Mouse (Mus musculus): ENCODE measurements around the gene Dnajc2. TPM values are rescaled to one million over a fixed set of nuclear protein-coding genes. Genes with fewer than 3 reads are reported as not detected.

Dnajc2 gene
- 48.4 and 49.2 TPM in 2 replicates for polyA plus RNA-seq (2014; fragmentation: Nextera tagmentation; extraction: Ambion mirVana)

GRCm38 (mm10) chr5:21785053-21785452 is at the start of gene Dnajc2, which contains the start of gene Psmc2:
Dnajc2 (minus strand) TSS chr5:21785251.
Psmc2 (plus strand) TSS chr5:21785283.
- H3K9ac ChIP-seq (ENCODE audit: low read length): peak within 1 kb of the TSS; percentile 93
- under 1% methylated on average over 34 of the region's 37 CpGs for WGBS

DNA sequence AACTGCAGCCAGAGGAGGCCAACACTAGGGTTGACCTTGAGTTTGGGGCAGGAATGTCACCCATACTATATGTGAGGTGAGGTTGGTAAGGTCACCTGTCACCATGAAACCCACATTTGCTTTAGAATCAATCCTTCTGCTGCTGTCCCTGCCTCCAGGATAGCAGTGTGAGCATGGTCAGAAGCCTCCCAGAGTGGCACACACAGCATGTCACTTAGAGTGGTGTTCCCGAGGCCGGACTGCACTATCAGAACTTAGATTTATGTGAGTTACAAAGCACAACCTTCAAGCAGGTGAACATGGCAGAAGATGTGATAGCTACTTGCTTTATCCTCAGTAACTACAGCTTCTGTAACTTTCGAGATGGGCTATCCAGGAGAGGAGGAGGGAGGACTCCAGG is 46.7 kb upstream of the Dnajc2 start:
- Histone ChIP-seq H3K4me3 (ENCODE audit: control insufficient read depth in 1 of 2, insufficient read depth in 1 of 2, low read depth in 1 of 2, low read length in 2 of 2) (no peak overlapping the region), H3K9me3 (ENCODE audit: control insufficient read depth, low read length) (no peaks in the 10 kb centered on the region), H3K27ac (replicated peaks in 1 of 2; ENCODE audit: control insufficient read depth in 1 of 2, insufficient read depth in 1 of 2, low read depth in 2 of 2, low read length in 2 of 2) (no peak overlapping the region), H3K36me3 (ENCODE audit: control insufficient read depth, insufficient read depth, low read length) (no peaks in the 10 kb centered on the region), H3K4me2 (ENCODE audit: low read length) (no peak overlapping the region), H3K4me1 (ENCODE audit: control insufficient read depth in 2 of 2, insufficient read depth in 2 of 2, low read length in 2 of 2) (no peaks in the 10 kb centered on the region), H3K27me3 (ENCODE audit: control insufficient read depth, insufficient read depth, low read length) (no peaks in the 10 kb centered on the region), H3K9ac (ENCODE audit: low read length) (no peak overlapping the region)
- WGBS: 73% methylated on average over 3 of the region's 3 CpGs
- no peak for ATAC-seq (ENCODE audit: insufficient number of reproducible peaks, insufficient read depth, low FRiP score, low read depth)

More at GRCm38 (mm10) chr5:21785053-21785452, at the start of gene Dnajc2, which contains the start of gene Psmc2:
- H3K27ac ChIP-seq (replicated peaks in 1 of 2; ENCODE audit: control insufficient read depth in 1 of 2, insufficient read depth in 1 of 2, low read depth in 2 of 2, low read length in 2 of 2): peak within 1 kb of the TSS; percentile 25 to 85; a peak in 3 of 4 replicates
- peak within 1 kb of the TSS; percentile 88 for H3K4me2 ChIP-seq (ENCODE audit: low read length)
- peaks cover 44% of the 10 kb centered on the region for H3K36me3 ChIP-seq (ENCODE audit: control insufficient read depth, insufficient read depth, low read length)
- peak within 1 kb of the TSS; percentile 90 to 94 for H3K4me3 ChIP-seq (ENCODE audit: control insufficient read depth in 1 of 2, insufficient read depth in 1 of 2, low read depth in 1 of 2, low read length in 2 of 2)
- H3K27me3 ChIP-seq (ENCODE audit: control insufficient read depth, insufficient read depth, low read length): no peaks in the 10 kb centered on the region
- peak; percentile 90 for ATAC-seq (ENCODE audit: insufficient number of reproducible peaks, insufficient read depth, low FRiP score, low read depth)
- H3K9me3 ChIP-seq (ENCODE audit: control insufficient read depth, low read length): no peaks in the 10 kb centered on the region
- peaks cover 0 to 19% of the 10 kb centered on the region in 2 experiments; a peak in 2 of 4 replicates for H3K4me1 ChIP-seq (ENCODE audit: control insufficient read depth in 2 of 2, insufficient read depth in 2 of 2, low read length in 2 of 2)

DNA sequence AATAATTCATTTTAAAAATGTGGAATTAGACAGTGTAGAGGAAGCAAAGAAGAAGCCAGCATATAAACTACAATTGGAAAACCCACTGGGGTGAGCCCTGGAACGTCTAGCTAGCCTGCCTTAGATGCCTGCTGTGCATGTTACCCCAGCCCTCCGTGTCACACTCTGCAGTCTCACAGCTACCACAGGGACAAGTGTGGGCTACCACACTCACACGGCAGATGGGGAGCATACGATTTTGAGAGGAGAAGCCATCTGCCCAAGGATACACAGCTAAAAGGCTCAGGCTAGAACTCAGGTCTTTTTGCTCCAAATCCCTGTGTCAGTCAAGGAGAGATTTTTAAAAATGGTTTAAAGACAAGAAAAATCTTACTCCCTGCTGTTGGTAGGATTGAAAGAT is 43.8 kb upstream of the Dnajc2 start:
- whole genome bisulfite sequencing: 45% methylated on average over 4 of the region's 4 CpGs
- Histone ChIP-seq H3K9me3 (ENCODE audit: control insufficient read depth, low read length) (no peaks in the 10 kb centered on the region), H3K36me3 (ENCODE audit: control insufficient read depth, insufficient read depth, low read length) (no peaks in the 10 kb centered on the region), H3K4me3 (ENCODE audit: control insufficient read depth in 1 of 2, insufficient read depth in 1 of 2, low read depth in 1 of 2, low read length in 2 of 2) (no peak overlapping the region), H3K4me1 (ENCODE audit: control insufficient read depth in 2 of 2, insufficient read depth in 2 of 2, low read length in 2 of 2) (no peaks in the 10 kb centered on the region), H3K27ac (replicated peaks in 1 of 2; ENCODE audit: control insufficient read depth in 1 of 2, insufficient read depth in 1 of 2, low read depth in 2 of 2, low read length in 2 of 2) (no peak overlapping the region), H3K27me3 (ENCODE audit: control insufficient read depth, insufficient read depth, low read length) (no peaks in the 10 kb centered on the region), H3K9ac (ENCODE audit: low read length) (no peak overlapping the region), H3K4me2 (ENCODE audit: low read length) (no peak overlapping the region)
- ATAC-seq (ENCODE audit: insufficient number of reproducible peaks, insufficient read depth, low FRiP score, low read depth): no peak

DNA sequence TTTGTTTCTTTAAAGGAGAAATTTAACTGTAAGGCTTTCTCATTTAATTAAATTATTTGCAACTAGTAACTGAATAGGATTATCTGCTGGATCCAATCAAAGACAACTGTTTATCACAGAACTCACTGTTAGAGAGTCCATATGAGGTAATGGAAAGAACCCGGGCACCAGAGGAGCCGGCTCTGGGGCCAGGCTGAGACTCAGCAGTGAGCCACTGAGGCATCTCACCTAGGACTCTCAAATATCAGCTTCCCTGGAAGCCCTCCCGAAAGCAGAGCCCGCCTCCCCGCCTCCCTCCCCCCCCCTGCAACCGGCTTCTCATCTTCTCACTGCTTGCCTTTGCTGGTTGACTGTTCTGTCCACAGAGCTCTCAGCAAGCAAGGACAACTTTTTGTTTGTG is 42.6 kb upstream of the Dnajc2 start:
- Histone ChIP-seq H3K9me3 (ENCODE audit: control insufficient read depth, low read length) (no peaks in the 10 kb centered on the region), H3K4me2 (ENCODE audit: low read length) (no peak overlapping the region), H3K36me3 (ENCODE audit: control insufficient read depth, insufficient read depth, low read length) (no peaks in the 10 kb centered on the region), H3K9ac (ENCODE audit: low read length) (no peak overlapping the region), H3K27me3 (ENCODE audit: control insufficient read depth, insufficient read depth, low read length) (no peaks in the 10 kb centered on the region), H3K4me1 (ENCODE audit: control insufficient read depth in 2 of 2, insufficient read depth in 2 of 2, low read length in 2 of 2) (no peaks in the 10 kb centered on the region), H3K4me3 (ENCODE audit: control insufficient read depth in 1 of 2, insufficient read depth in 1 of 2, low read depth in 1 of 2, low read length in 2 of 2) (no peak overlapping the region), H3K27ac (replicated peaks in 1 of 2; ENCODE audit: control insufficient read depth in 1 of 2, insufficient read depth in 1 of 2, low read depth in 2 of 2, low read length in 2 of 2) (no peak overlapping the region)
- ATAC-seq (ENCODE audit: insufficient number of reproducible peaks, insufficient read depth, low FRiP score, low read depth): no peak
- 0% methylated on average over 5 of the region's 6 CpGs for WGBS

DNA sequence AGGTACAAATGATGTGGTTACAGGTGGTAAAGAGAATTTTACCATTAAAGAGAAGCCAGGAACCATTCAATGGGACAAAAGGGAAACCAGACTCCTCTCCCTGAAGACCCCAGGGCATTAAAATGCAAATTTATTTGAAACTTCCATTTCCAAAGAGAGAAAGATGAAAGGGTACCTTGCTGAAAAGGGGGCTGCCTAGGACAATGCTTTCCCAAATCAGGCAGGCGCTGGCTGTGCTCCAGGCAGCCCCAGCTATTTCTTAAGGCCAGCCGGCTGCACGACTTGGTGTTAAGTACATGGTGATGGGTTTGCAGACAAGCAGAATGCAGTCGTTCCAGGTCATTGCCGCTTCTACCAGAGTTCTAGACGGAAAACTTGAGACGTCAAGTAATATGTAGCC is 41.3 kb upstream of the Dnajc2 start:
- no peaks in the 10 kb centered on the region for H3K27me3 ChIP-seq (ENCODE audit: control insufficient read depth, insufficient read depth, low read length)
- no peak overlapping the region for H3K4me3 ChIP-seq (ENCODE audit: control insufficient read depth in 1 of 2, insufficient read depth in 1 of 2, low read depth in 1 of 2, low read length in 2 of 2)
- H3K36me3 ChIP-seq (ENCODE audit: control insufficient read depth, insufficient read depth, low read length): no peaks in the 10 kb centered on the region
- no peaks in the 10 kb centered on the region for H3K9me3 ChIP-seq (ENCODE audit: control insufficient read depth, low read length)
- H3K4me2 ChIP-seq (ENCODE audit: low read length): no peak overlapping the region
- 49% methylated on average over 7 of the region's 7 CpGs for WGBS
- H3K27ac ChIP-seq (replicated peaks in 1 of 2; ENCODE audit: control insufficient read depth in 1 of 2, insufficient read depth in 1 of 2, low read depth in 2 of 2, low read length in 2 of 2): no peak overlapping the region
- no peaks in the 10 kb centered on the region for H3K4me1 ChIP-seq (ENCODE audit: control insufficient read depth in 2 of 2, insufficient read depth in 2 of 2, low read length in 2 of 2)
- H3K9ac ChIP-seq (ENCODE audit: low read length): no peak overlapping the region
- no peak for ATAC-seq (ENCODE audit: insufficient number of reproducible peaks, insufficient read depth, low FRiP score, low read depth)

DNA sequence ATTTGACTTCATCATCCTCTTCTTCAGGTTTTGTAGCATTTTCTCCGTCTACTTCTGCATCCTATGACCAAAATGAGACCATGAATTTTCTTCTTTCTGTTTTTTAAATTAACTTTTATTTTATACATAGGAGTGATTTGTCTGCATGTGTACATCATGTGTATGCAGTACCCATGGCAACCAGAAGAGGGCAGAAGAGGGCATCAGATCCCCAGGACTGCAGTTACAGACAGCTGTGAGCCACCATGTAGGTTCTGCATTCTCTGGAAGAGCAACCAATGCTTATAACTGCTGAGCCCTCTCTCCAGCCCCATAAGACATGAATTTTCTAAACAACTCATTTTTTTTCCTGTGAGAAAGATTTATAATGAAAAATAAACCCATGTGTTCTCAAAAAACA is 28.9 kb upstream of the Dnajc2 start:
- ATAC-seq (ENCODE audit: insufficient number of reproducible peaks, insufficient read depth, low FRiP score, low read depth): no peak
- Histone ChIP-seq H3K9ac (ENCODE audit: low read length) (no peak overlapping the region), H3K4me2 (ENCODE audit: low read length) (no peak overlapping the region), H3K36me3 (ENCODE audit: control insufficient read depth, insufficient read depth, low read length) (no peaks in the 10 kb centered on the region), H3K9me3 (ENCODE audit: control insufficient read depth, low read length) (no peaks in the 10 kb centered on the region), H3K4me1 (ENCODE audit: control insufficient read depth in 2 of 2, insufficient read depth in 2 of 2, low read length in 2 of 2) (no peaks in the 10 kb centered on the region), H3K27me3 (ENCODE audit: control insufficient read depth, insufficient read depth, low read length) (no peaks in the 10 kb centered on the region), H3K27ac (replicated peaks in 1 of 2; ENCODE audit: control insufficient read depth in 1 of 2, insufficient read depth in 1 of 2, low read depth in 2 of 2, low read length in 2 of 2) (no peak overlapping the region), H3K4me3 (ENCODE audit: control insufficient read depth in 1 of 2, insufficient read depth in 1 of 2, low read depth in 1 of 2, low read length in 2 of 2) (no peak overlapping the region)
- 59% methylated on average over 1 of the region's 1 CpGs for WGBS

DNA sequence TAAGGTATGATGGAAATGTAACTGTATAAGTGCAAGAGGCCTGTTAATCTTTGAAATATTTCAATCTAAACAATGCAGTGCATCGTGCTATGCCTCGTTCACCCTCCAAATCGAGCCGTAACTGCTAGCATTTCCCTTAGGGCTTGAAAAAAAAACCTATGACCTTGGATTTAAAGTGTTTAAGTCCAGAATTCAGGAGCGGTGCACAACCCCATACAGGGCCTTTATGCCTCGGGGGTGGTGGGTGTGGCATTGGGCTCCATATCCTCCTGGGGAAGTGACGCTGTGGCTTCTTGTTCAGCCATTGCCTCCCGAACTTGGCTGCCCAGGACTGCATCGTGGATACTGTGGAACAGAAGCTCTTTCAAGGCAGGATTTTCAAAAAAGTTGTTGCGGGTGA is 25.9 kb upstream of the Dnajc2 start:
- H3K4me2 ChIP-seq (ENCODE audit: low read length): no peak overlapping the region
- H3K9ac ChIP-seq (ENCODE audit: low read length): no peak overlapping the region
- no peaks in the 10 kb centered on the region for H3K36me3 ChIP-seq (ENCODE audit: control insufficient read depth, insufficient read depth, low read length)
- 84% methylated on average over 10 of the region's 10 CpGs for WGBS
- no peak for ATAC-seq (ENCODE audit: insufficient number of reproducible peaks, insufficient read depth, low FRiP score, low read depth)
- H3K9me3 ChIP-seq (ENCODE audit: control insufficient read depth, low read length): no peaks in the 10 kb centered on the region
- no peaks in the 10 kb centered on the region for H3K4me1 ChIP-seq (ENCODE audit: control insufficient read depth in 2 of 2, insufficient read depth in 2 of 2, low read length in 2 of 2)
- H3K27ac ChIP-seq (replicated peaks in 1 of 2; ENCODE audit: control insufficient read depth in 1 of 2, insufficient read depth in 1 of 2, low read depth in 2 of 2, low read length in 2 of 2): no peak overlapping the region
- no peak overlapping the region for H3K4me3 ChIP-seq (ENCODE audit: control insufficient read depth in 1 of 2, insufficient read depth in 1 of 2, low read depth in 1 of 2, low read length in 2 of 2)
- no peaks in the 10 kb centered on the region for H3K27me3 ChIP-seq (ENCODE audit: control insufficient read depth, insufficient read depth, low read length)

- peaks cover 45% of the 10 kb centered on the region for H3K36me3 ChIP-seq (ENCODE audit: control insufficient read depth, insufficient read depth, low read length)
- H3K9ac ChIP-seq (ENCODE audit: low read length): no peak overlapping the region
- no peak for ATAC-seq (ENCODE audit: insufficient number of reproducible peaks, insufficient read depth, low FRiP score, low read depth)
- H3K4me1 ChIP-seq (ENCODE audit: control insufficient read depth in 2 of 2, insufficient read depth in 2 of 2, low read length in 2 of 2): no peaks in the 10 kb centered on the region
- no peak overlapping the region for H3K27ac ChIP-seq (replicated peaks in 1 of 2; ENCODE audit: control insufficient read depth in 1 of 2, insufficient read depth in 1 of 2, low read depth in 2 of 2, low read length in 2 of 2)
- WGBS: 46% methylated on average over 4 of the region's 4 CpGs
- no peak overlapping the region for H3K4me2 ChIP-seq (ENCODE audit: low read length)
- no peak overlapping the region for H3K4me3 ChIP-seq (ENCODE audit: control insufficient read depth in 1 of 2, insufficient read depth in 1 of 2, low read depth in 1 of 2, low read length in 2 of 2)
- H3K27me3 ChIP-seq (ENCODE audit: control insufficient read depth, insufficient read depth, low read length): no peaks in the 10 kb centered on the region
- no peaks in the 10 kb centered on the region for H3K9me3 ChIP-seq (ENCODE audit: control insufficient read depth, low read length)
These were observed 19.8 kb upstream of the Dnajc2 start for GRCm38 (mm10) chr5:21804837-21805236.

All from heart, embryonic 14.5 days (tissue).